Mouse (Mus musculus) CH12F3 (cell line): ENCODE measurements around the gene Gch1.
"Not testable (repeated sequence)": the region's sequence is repeated elsewhere in the genome, so short reads cannot be mapped to it uniquely, and the experiment has no call there.

Experiments used
- in situ Hi-C: fragments of 300-500 bp; cut with MboI; formaldehyde crosslinking; loops from 2 replicates; pipeline ENCODE4 v1.14.3; 2020; ENCODE audit warnings: low sequenced_read_pairs

Gch1 gene

GRCm38 (mm10) chr14:47170499-47171109, 18.6 kb downstream of the Gch1 start:
- in situ Hi-C loops: no loop called here

- in situ Hi-C loops: no loop called here
These were observed 19.4 kb downstream of the Gch1 start for GRCm38 (mm10) chr14:47169677-47170410.

- in situ Hi-C loops: no loop called here
These were observed 23.5 kb downstream of the Gch1 start for GRCm38 (mm10) chr14:47165741-47166140.

GRCm38 (mm10) chr14:47165117-47165516, 24.1 kb downstream of the Gch1 start:
- in situ Hi-C loops: no loop called here

GRCm38 (mm10) chr14:47161921-47162427, 27.2 kb downstream of the Gch1 start:
- in situ Hi-C loops: no loop called here

- in situ Hi-C loops: no loop called here
These were observed 29.1 kb downstream of the Gch1 start for GRCm38 (mm10) chr14:47160051-47160640.

- in situ Hi-C loops: no loop called here
These were observed 34.9 kb downstream of the Gch1 start for GRCm38 (mm10) chr14:47154303-47154702.

- in situ Hi-C loops: no loop called here
These were observed 37.9 kb downstream of the Gch1 start for GRCm38 (mm10) chr14:47151306-47151705.

GRCm38 (mm10) chr14:47144326-47144725, 44.9 kb downstream of the Gch1 start:
- in situ Hi-C loops: no loop called here

GRCm38 (mm10) chr14:47138853-47139252, 50.4 kb downstream of the Gch1 start:
- in situ Hi-C loops: no loop called here

GRCm38 (mm10) chr14:47136637-47137036, 52.6 kb downstream of the Gch1 start:
- in situ Hi-C loops: no loop called here

- in situ Hi-C loops: no loop called here
These were observed 55.3 kb downstream of the Gch1 start for GRCm38 (mm10) chr14:47133948-47134347.

GRCm38 (mm10) chr14:47127987-47128386, 61.2 kb downstream of the Gch1 start:
- in situ Hi-C loops: no loop called here

GRCm38 (mm10) chr14:47117522-47117921, 71.7 kb downstream of the Gch1 start:
- in situ Hi-C loops: no loop called here

GRCm38 (mm10) chr14:47116062-47116762, 73.0 kb downstream of the Gch1 start:
- in situ Hi-C loops: no loop called here

- in situ Hi-C loops: no loop called here
These were observed 74.1 kb downstream of the Gch1 start for GRCm38 (mm10) chr14:47115154-47115553.

GRCm38 (mm10) chr14:47111341-47111740, 77.9 kb downstream of the Gch1 start:
- in situ Hi-C loops: no loop called here

- in situ Hi-C loops: not testable (repeated sequence)
These were observed 78.8 kb downstream of the Gch1 start for GRCm38 (mm10) chr14:47110391-47110790.

- in situ Hi-C loops: no loop called here
These were observed 81.8 kb downstream of the Gch1 start for GRCm38 (mm10) chr14:47107461-47107860.

- in situ Hi-C loops: no loop called here
These were observed 83.5 kb downstream of the Gch1 start for GRCm38 (mm10) chr14:47105755-47106154.

- in situ Hi-C loops: no loop called here
These were observed 84.0 kb downstream of the Gch1 start for GRCm38 (mm10) chr14:47105174-47105557.
